Mouse (Mus musculus) spleen, postnatal 36 days (tissue): ENCODE results near the gene Msx1.

ENCODE experiments used
- DNase-seq, 2 experiments: peaks; one replicate each; pipeline ENCODE4 v3.0.0; 2022; ENCODE audit warnings: low spot score in 2 of 2, mixed read lengths in 1 of 2

Gene Msx1

DNA sequence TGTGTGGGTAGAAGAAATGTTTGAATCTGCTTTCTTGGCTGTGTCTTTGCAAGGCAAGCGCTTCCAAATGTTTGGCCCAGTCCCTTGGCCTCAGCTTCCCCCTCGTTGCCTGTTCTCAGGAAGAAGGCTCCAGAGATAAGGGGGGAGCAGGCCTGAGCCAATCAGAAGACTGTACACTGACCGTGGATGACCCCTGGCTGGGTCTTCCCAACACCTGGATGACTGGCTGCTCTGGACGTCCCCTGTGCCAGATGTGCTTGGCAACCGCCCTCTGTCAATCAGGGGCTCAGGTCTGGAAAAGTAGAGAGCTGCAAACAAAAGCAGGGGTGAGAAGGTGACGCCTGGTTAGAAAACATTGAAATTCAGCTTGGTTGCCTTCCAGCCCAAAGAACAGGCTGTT is 27.1 kb downstream of the Msx1 start:
- DNase-seq: no peak

GRCm38 (mm10) chr5:37796751-37797150 is 27.6 kb downstream of the Msx1 start:
- no peak for DNase-seq

GRCm38 (mm10) chr5:37795691-37796090 is 28.7 kb downstream of the Msx1 start:
- DNase-seq: no peak

DNA sequence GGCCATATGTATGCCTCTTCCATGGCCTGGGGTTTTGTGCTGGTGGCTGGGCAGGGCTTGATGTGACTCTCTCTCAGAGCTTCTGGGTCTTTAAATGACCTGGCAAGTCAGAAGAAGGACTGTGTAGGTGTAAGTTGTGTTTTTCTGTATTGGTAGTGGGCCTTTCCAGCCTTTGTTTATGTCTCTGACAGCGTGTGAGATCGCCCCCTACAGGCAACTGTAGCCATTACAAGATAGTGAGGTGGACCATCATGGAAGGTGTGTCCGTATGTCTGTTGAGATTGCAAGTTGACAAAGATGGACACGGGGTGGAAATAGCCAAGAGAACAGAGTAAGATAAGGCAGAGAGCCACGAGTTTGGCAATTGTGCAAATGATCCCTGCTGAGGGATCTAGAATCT is 32.2 kb downstream of the Msx1 start:
- no peak for DNase-seq

- no peak for DNase-seq
Observed at GRCm38 (mm10) chr5:37784847-37785391, 39.5 kb downstream of the Msx1 start.

DNA sequence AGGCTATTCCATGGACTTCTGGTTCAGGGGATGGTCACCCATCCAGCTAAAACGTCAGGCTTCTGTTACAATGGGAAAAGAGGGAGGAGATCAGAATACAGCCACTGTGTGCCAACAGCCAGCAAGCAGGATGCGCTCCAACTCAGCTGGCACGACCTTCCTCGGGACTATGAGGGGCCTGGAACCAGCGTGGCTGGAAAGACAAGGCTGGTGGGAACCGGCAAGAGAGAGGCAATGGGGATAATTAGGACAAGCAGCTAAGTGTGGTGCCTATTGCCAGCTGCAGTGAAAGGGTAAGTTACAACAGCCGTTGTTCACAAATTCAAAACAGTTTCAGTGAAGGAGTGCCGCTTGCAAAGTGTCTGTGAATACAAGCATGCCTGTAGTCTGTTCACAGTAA is 41.1 kb downstream of the Msx1 start:
- no peak for DNase-seq

DNA sequence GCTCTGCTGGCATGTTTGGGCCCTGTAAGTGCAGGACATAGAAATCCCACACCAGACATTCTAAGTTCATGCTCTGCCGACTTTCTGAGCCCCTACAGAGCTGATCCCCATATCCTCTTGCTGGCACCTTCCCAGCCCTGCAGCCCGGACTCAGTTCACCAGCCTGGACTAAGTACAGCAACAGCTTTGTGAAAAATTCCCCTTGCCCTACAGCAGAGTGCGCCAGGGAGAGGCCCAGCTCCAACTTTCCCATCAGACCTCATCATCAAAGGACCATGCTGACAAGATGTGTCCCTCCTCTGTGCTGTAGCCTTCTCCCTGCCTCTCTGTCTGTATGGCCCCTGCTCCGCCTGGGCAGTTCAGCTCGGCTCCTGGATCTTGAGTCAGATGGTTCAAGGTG is 48.7 kb downstream of the Msx1 start:
- no peak for DNase-seq

DNA sequence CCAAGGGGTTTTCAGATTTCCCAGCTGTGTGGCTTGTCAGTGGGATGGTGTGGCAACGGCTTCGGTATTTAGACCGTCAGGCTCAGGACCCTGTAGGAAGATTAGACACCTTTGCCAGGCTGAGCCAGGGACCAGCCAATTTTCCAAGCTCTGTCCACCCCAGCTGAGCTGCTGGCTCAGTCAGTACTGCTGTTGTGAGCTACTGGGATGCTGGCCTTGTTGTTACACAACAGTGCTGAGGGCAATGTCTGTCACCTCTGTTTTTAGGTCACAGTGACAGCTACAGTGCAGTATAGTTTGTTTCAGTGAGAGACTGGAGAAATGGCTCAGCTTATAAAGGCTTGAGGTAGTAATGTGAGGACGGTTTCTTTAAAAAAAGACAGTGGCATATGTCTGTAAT is 50.4 kb downstream of the Msx1 start:
- no peak for DNase-seq

GRCm38 (mm10) chr5:37770870-37771269 is 53.5 kb downstream of the Msx1 start:
- DNase-seq: no peak
